Mouse (Mus musculus) adrenal gland, adult 2 months (tissue): ENCODE data around the gene Casp7. TPM values are rescaled to one million over a fixed set of nuclear protein-coding genes. Genes with fewer than 3 reads are reported as not detected.

Experiments
- DNase-seq: peaks from one replicate; pipeline ENCODE4 v3.0.0; 2021
- polyA plus RNA-seq: library from polyadenylated mRNA; depleted of rRNA; stranded (reverse); fragments of >200 nt; gene quantifications from 2 replicates; pipeline ENCODE4 v1.2.3, GENCODE M21; 2012
- total RNA-seq, 2 experiments: library from RNA; stranded (reverse); gene quantifications; 2 replicates each; pipeline ENCODE4 v1.2.3; 2021

Gene Casp7
- total and polyA plus RNA-seq, 3 experiments, result 3.8 to 7.9 (median 7.3) TPM

DNA sequence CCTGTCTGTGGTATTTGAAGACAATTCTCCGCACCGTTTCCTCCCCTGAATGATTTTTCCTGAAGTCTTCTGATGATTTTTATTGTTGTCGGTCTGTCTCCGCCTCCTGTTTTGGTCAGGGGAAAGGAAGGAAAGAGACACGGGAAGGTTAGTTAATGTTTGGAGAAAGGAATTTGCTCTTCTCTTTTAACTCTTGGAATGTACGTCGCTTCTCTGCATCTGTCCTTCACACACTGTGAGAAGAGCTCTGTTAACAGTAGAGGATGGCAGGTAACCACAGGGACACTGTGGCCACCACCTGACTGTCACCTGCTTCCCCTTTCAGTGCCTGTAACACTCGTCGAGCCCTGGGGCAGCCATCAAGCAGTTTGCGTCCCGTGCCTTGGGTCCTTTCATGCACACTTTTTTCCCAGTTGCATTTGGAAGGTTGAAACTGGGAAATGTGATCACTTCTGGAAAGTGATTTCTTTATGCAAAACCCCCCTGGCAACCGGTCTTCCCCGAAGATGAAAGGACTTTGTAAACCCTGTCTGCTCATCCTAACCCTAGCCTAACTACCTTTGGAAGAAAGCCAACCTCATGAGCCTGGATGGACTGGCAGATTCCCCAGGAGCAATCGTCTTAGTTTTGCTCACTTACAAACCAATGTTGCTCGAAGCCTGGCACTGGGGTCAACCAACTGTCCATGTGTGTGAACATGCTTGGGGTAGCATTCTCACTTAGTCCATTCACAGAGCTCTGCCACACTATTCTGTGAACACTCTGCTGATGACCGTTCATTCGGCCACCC is 27.9 kb downstream of the Casp7 start:
- no peak for DNase-seq

DNA sequence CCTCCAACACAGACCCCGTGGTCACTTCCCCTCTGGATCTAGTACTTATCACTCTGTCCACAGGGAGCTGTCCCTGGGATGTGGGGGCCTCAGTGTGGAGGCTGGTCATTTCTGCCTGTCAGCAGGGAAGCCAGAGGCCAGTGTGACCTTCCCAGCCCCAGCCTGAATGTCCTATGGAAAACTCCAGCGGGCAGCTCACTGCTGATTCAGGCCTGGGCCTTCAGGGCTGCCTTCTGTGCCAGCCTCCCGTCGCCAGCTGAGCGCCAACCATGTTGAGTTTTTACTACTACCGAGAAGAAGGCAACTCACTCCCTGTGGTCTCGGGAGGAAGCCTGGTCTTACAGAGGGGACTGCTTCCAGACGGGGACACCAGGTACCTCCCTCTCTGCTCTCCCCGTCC is 28.6 kb downstream of the Casp7 start:
- DNase-seq, result peak; percentile 43

DNA sequence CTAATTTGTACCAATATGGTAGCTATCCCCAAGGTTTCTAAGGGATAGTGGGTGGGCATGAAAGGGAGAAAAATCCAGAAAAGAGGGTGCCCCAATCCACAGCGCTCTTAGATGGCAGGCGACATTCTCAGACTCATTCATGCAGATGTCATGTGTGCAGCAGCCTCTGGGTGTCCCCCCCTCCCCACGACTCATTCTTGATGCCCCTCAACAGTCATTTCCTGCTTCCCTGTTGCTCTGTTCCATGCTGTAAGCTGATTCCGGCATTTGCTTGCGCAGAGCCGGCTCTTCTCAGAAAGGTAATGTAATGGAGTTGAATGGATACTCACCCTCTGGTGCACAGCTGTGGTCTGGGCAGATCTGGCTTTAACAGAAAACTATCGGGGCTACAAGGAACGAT is 33.4 kb downstream of the Casp7 start:
- no peak for DNase-seq

DNA sequence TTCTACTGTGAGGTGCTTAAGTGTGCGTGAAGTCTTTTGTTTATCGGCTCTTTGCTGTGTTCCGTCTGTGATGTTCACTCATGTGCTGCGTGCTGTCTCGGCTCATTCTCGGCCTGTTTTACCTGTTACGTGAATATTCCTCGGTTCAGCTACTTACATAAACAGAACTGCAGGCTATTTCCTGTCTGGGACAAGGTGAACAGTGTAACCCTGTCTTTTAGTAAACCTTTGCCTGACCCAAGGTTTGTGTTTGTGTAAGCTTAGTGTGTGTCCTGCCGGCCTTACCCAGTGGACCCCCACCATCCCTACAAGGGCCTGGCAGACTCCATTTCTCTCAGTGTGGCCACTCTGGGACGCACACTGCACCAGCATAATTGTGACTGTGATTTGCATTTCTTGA is 35.8 kb downstream of the Casp7 start:
- DNase-seq, result no peak

DNA sequence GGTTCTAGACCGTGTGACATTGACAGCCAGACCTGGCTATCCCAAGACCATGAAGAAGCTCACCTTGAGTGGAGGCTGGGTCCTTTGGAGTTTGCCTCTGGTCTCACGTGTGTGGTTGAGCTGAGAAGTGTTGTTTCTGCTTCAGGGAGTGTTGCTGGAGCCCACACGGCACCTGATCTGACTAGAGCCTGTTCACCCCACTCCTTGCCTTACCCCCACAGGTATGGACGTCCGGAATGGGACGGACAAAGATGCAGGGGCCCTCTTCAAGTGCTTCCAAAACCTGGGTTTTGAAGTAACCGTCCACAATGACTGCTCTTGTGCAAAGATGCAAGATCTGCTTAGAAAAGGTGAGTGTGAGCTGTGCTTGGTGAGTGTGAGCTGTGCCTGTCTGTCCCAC is 36.7 kb downstream of the Casp7 start:
- no peak for DNase-seq

DNA sequence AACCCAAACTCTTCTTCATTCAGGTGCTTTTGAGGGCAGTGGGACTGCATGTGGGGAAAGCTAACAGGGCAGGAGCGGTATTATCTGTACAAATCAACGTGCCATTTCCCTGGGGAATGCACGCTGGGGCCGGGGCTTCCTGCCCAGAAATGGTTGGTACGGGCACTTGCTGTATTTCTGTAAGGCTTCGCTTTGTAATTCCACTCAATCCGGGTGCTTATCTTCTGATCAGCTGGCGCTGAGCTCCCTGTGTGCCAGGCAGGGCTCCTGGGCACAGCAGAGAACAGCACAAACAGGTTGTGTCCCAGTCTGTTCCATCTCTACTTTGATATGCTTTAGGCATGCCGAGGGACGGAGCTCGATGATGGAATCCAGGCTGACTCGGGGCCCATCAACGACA is 39.5 kb downstream of the Casp7 start:
- DNase-seq, result peak; percentile 7

DNA sequence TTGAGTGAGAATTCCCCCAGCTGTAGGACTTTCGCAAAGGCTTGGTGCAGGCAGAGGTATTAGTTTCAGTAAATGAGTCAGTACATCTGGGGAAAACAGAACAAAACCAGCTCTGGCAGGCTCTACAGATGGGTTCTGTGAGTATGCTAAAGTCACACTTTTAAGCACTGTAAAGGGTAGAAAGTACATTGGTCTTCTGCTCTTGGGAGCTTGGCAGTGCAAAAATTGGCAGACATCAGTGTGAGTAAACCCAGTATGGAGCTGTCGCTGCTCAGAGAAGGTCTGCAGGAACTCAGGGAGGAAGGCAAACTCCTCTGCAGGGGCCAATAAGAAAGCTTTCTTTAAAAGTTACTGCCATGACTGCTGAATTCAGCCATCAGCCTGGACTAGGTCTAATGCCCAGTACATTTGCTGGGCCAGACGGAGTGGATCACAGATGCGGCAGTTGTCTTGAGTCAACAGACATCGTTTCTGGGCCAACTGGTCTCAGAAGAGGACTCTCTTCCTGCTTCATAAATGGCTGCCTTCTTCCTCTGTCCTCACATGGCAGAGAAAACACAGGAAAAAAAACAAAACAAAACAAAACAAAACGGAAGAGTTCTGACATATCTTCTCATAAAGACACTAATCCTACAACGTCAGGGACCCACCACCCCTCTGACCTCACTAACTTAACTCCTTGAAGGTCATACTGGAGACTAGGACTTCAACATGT is 41.6 kb downstream of the Casp7 start:
- DNase-seq, result no peak

DNA sequence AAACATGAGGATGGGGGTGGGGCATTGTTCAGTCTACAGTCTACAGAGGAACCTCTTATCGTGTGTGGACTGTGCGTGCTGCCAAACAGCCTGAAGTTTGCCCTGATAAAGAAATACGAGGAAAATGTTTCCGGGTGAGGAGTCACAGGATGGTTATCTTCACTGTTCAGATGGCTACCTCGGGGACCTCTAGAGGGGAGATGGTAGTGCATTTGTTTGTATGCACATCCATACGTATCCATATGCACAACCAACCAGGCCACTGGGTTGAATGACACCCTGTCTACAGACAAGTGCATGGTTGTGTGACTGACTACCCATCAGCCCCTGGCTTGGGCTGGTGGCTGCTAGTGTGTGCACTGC is 42.1 kb downstream of the Casp7 start:
- no peak for DNase-seq

DNA sequence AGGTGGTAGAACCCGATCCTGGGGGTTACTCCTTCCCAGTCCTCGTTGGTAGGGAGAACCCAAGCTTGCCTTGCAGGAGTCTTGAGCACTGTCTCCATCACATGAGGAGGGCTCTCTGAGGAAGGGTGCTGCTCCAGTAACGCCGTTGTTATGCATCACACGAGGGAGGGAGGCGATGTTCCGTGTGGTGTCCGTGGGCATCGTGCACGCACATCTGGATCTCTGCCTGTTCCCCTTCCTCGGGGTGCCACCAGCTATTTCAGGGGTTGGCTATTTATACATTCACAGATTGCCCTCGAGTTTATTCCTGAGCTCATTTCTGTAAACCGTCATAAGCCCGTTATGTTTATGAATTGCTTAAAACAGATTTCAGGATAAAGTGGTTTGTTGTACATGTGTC is 46.5 kb downstream of the Casp7 start:
- DNase-seq, result no peak

DNA sequence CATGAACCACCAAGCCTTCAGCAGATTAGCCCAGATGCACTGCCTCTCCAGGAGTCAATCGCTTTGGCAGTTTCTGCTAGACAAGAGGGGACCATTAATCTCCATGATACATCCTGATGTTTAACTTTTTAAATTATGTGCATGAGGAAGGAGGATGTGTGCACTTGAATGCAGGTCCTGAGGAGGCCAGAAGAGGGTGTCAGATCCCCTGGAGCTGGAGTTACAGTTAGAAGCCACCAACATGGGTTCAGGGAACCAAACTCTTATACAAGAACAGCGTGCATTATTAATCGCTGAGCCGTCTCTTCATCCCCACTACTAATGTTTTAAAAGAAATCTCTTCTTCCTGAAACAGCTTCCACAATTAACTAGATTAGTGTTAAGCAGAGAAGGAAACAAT is 51.9 kb downstream of the Casp7 start:
- no peak for DNase-seq

DNA sequence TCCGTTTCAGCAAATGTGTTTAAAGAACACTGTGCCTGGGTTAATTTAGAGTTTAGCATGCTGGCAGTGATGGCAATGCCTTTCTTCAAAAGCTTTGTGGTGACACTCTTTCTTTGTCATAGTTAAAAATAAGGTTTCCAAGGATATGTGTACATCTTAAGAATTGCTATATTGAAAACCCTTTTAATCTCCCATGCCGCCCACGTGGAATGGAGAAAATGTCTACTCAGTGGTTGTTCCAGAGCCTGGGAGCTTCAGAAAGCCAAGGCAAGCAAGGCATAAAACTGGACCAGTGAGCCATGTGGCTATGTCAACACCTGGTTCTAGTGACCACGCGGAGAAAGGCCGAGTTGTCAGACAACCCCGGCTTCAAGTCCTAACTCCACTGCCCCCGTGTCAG is 52.6 kb downstream of the Casp7 start:
- no peak for DNase-seq

DNA sequence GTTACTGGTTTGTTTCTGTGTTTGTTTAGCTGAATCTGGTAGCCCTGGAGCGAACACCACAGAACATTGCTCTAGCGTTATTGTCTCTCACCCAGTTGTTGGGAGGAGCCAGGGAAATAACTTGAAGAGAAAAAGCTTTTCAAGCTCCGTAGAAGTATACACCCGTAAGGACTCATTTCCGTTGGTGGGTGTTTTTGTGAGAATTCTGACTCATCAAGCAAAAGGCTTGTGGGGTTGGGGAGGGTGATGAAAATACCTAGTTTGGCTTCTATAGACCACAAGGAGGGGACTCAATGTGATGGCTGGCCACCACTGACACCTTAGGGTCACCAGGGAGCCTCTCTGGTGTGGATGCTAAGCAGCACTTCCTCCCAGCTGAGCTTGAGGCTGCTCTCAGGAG is 54.0 kb downstream of the Casp7 start:
- DNase-seq, result no peak

DNA sequence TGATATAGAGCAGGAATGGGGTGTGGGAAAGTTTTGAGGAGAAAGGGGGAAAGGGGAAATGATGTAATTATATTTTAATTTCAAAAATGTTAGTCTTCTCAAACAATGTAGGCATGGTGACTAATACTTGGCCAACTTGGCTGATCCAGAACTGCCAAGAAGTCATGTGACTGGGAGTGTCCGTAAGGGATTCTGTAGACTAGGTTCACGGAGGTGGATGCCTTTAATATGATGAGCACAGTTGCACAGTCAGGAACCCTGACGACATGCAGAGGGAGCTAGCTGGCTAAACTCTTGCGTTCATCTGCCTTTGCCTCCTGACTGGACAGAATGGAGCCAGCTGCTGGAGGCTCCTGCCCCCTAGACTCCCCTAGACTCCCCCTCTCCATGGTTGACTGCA is 54.9 kb downstream of the Casp7 start:
- DNase-seq, result no peak

DNA sequence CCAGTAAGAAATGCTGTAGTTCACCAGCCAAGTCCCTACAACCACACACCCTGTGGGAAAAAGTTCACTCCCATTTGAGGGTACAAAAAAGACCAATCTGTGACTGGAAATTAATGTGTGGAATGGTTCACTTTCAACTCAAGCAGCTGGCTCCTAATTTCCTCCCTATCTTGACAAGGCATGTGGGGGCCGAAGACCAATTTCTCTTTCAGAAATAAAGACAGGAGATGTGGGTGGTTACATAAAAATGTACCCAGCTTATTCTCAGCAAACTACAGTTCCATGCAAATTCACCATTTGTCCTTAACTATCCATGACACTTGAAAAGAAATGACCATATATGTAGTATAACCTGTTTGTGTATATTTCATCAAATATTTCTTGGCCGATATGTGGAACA is 55.5 kb downstream of the Casp7 start:
- DNase-seq, result no peak

DNA sequence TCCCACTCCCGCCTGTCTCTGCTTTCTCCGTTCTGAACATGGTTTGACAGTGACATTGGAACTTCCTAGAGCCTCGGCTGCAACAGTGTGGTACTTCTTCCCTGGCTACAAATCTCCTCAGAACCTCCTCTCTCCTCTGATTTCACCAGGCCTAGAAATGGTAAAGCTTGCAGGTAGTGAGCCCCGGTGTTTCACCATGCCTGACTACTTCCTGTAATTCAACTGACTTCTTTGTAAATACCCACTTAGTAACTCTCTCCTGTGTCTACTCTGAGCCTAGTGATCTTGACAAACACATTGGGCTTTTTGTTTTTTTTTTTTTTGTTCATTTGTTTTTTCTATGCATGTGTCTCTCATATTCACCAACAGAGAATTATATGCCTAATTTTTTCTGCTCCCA is 57.9 kb downstream of the Casp7 start:
- no peak for DNase-seq

DNA sequence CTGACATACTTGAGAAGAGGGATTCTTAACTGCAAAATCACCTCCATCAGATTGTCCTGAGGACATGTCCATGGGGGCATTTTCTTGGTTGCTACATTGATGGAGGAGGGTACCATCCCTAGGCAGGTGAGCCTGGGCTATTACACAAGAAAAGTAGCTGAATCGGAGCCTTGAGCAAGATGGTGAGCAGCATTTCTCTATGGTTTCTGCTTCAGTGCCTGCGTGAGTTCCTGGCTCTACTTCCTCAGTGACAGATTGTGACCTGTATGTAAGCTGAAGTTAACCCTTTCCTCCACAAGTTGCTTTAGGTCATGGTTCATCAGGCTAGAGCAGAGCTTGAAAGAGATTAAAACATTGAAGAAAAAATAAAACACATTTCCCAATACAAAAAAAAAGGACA is 58.4 kb downstream of the Casp7 start:
- no peak for DNase-seq

DNA sequence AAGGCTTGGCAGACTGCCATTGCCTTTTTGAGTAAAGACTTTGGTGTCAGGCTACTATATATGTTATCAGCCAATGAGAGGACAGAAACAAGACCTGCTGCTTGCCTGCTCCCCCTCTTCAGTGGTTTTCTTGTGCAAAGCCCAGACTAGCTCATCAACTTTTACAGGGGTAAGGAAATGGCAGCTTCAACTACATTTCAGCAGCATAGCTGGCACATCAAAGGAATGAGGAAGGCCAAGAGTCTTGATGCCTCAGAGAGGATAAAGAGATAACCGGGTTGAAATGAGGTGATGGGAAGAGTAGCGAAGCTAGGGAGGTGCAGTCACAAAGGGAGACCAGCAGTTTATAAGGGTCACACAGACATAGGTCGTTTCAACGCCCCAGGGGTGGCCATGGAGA is 60.6 kb downstream of the Casp7 start:
- no peak for DNase-seq

DNA sequence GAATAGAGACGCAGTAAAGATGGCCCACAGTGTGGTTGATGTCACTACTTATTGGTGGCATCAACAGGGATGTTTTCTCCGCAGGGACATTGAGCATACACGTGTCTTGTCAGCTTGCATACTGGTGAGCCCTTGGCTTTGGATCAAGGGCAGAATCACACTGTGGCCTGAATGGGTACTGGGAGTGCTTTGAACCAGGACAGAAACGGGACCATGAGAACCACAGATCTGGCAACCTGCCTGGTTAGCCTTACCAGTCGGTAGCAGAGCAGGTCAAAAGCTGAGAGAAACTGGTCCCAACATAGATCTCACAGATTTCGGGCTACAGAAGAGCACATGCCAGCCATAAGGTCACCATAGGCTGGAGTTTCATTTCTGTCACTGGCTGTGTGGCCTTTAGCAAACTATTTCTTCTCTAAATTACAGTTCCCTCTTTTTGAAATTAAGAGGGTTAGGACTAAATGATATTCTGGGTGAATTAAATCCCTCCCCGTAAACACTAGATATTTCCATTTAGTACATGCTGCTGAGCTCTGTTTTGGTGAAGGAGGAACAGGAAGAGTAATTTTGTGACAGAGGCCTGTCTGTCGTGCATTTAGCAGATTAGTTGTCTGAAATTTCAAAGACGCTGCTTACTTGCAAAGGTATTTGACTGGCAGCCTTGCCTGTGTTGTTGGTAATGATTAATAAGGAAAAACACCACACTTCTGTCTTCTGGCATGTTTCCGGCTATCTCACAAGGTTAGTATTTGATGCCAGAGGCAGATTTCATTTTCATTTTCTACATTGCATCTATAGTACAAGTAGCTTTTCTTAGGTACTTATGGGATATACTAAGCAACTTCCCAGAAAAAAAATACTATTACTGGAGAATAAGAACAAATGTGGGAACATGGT is 62.5 kb downstream of the Casp7 start:
- DNase-seq, result peak; percentile 55

DNA sequence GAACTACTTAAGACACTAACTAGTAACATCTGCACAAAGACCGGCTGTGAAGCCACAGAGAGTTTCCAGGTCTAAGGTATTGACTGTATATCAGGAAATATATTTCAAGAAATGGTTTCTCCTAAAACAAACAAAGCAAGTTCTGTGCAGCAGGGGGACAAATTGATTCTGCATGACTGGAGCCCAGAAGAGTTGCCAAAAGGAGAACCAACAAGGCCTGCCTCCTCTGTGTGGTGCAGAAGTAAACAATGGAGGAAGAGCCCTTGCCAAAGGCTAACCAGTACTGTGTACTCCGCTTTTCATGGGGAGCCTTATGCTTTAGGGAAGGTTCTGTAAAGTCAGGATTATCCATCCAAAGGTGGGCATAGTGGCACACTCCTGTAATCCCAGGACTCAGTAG is 63.3 kb downstream of the Casp7 start:
- DNase-seq, result no peak

DNA sequence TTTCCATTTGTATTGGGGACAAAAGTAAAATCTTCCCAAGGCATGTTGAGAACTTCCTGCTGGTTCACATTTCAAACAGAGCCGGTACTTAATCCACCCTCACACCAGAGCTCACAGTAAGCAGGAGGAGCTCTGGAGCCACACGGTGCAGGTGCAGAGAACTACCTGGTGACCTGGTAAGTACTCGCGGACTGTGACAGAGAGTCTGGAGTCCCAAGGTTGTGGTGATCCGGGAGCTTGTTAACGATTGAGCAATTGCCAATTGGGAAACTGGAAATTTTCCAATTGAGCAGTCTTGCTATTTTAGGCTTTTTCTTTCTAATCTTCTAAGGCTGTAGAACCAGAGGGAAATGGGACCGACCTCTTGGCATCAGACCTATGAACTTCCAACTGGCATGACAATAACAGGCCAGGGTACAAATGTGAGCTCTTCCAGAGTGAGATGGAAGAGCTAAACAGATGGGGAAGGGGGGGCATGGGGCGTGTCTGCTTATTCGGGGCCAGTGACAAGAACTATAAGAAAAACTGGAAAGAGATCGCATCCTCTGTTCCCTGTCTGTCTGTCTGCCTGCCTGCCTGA is 64.7 kb downstream of the Casp7 start, which contains the start of gene Plekhs1:
TSS of gene Plekhs1 (plus strand) at position 119 of the 580 bp plus-strand sequence.
- peak; percentile 34 for DNase-seq

DNA sequence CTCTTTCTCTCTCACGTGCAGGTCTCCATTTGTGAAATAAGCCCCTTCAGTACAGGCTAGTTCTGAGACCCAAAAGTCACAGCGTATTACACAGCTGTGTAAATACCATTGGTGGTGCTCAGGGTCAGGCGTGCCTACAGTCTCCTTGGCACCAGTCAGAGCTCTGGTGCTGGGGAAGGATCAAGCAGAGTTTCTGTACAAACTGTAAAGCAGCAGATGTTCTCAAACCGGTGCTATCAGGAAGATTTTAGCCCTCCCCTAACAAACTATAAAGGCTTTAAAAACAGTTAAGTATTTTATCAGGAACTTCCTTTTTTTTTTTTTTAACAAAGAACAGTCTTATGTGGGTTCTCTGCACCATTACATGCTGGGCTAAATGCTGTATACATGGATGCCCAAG is 65.9 kb downstream of the Casp7 start:
- DNase-seq, result no peak

DNA sequence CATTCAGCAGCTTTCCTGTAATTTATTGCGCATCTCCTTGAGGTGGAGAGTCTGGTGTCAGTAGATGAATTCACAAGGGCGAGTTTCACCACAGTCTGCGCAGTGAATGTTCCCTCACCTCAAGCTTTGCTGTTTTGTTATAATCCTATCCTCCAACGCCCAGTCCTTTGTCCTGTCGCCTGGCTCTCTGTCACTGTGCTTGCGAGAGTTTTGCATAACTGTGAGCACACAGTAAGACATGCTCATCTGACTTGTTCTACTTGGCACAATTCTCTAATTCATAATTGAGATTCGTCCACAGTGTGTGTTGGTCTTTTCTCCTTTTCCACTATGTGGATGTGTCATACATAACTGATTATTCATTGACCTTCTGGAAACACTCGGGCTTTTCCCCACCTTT is 69.6 kb downstream of the Casp7 start:
- DNase-seq, result no peak
